Mouse (Mus musculus) layer of hippocampus, adult 18-20 months (tissue): ENCODE results near the gene Frat2. TPM values are rescaled to one million over a fixed set of nuclear protein-coding genes. Genes with fewer than 3 reads are reported as not detected.
"Not testable (repeated sequence)": the region's sequence is repeated elsewhere in the genome, so short reads cannot be mapped to it uniquely, and the experiment has no call there.

Source experiments
- DNase-seq, 2 experiments: peaks; one replicate each; pipeline ENCODE4 v3.0.0; 2022; ENCODE audit warnings: low spot score in 2 of 2
- long read RNA-seq: library from polyadenylated mRNA; stranded (forward); transcript quantifications from one replicate; pipeline ENCODE4 v2.0.0, GENCODE M21; 2021
- total RNA-seq, 2 experiments: library from RNA; stranded (reverse); gene quantifications; 2 replicates each; pipeline ENCODE4 v1.2.3; 2021

The Frat2 gene
- total RNA-seq, result 10 to 100 TPM; 12.9 to 13.1 TPM
- long read RNA-seq, transcript Frat2-201 (1 exons, 2,161 nt), result major isoform, 14 of 14 reads
- long read RNA-seq, partial matches to known transcripts, result 0 of 14 reads
- long read RNA-seq, other reads (novel, unspliced or antisense), result 0 of 14 reads

GRCm38 (mm10) chr19:41847992-41848851 lies at the start of gene Frat2:
Gene Frat2, minus strand, starts transcription at chr19:41848132.
- peak; percentile 82 to 91 for DNase-seq

GRCm38 (mm10) chr19:41896319-41896711 lies 48.4 kb upstream of the Frat2 start:
- DNase-seq, result no peak

- peak; percentile 80 to 93 for DNase-seq
Measured at GRCm38 (mm10) chr19:41895460-41896318, 47.8 kb upstream of the Frat2 start, which contains the start of gene Rrp12. Gene Rrp12, minus strand, starts transcription at chr19:41896173.

DNA sequence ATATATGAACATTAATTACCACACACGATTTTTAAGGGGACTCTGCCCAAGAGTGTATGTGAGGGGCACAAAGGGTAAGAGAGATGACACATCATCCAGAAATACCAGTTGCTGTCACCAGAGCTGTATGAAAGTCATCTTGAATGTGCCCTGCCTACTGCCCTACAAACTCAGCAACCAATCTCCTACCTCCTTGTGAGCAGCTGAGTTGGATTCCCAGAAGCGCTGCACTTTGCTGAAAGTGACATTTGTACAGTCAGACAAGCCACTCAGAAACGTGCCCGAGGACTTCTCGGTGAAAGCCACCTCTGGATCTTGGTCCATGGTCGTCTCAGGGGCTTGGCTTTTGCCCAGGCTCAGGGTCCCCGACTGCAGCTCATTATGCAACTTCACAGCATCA lies 47.0 kb upstream of the Frat2 start:
- DNase-seq, result no peak

DNA sequence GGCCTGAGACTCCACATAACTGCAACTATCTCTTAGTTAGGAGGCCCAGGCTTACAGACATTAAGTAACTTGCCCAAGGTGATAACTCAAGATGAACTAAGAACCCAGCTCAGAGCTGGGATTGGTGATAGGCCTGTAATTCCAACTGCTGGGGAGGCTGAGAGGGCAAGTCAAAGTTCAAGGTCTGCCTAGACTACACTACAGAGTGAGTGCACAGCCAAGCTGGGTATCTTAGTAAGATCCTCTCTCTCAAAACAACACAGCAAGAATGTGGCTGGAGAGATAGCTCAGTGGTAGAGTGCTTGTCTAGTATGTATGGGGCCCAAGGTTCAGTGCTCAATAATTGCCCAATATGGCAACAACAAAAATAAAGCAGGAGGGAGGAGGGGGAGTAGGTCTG lies 40.3 kb upstream of the Frat2 start:
- no peak for DNase-seq

DNA sequence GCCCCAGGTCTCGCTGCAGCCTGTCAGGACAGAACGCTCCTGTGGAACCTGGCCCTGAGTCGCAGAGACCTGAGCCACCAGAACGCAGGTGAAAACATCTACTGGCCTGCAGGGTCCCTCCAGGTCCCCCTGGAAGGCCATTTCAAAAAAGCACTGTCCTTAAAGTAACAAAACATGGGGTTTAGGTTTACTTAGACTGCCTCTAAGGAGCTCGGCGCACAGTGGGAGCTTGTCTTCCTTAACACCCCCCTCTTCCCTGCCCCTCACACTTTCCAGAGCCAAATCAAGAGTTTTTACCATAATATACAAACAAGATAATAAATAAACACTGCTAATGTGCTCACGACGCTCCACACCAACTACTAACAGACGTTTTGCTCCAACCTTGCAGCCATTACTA lies 36.0 kb upstream of the Frat2 start:
- DNase-seq, result no peak

GRCm38 (mm10) chr19:41881842-41882241 lies 33.9 kb upstream of the Frat2 start:
- DNase-seq, result no peak

DNA sequence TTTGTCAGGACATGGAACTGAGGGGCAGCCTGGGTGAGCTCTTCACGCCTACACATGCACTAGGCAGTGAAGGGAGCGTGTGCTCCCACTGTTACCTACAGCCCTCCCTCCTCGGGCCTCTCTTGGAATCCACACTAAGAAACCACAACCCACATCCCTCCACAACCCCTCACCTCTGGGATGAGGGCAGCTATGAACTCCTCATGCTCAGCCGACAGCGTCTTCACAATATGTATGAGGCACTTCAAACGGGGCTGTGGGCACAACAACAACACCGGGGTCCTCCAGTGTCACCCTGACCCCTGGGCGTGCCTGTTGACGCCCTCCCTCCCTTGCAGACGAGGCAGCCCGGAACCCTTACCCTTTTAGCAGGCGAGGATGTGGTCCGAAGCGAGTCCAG lies 26.4 kb upstream of the Frat2 start:
- DNase-seq, result no peak

DNA sequence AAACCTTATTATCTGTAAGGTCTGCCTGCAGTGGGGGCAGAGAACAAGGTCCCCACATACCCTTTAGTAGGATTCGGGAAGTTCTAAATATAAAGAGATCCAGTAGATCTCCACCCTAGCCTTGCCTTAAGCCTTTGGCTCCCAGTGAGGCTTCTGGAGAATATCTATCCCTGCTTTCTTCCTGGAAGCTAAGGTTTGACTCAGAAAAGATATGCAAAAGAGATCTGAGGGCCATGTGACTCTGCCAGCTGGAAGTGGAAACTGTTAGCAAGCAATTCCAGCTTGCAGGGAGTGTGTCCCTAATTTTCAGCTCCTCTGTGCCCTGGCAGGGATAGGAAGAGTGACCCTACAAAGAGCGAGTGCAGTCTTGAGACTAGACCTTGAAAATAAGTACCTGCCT lies 24.4 kb upstream of the Frat2 start:
- peak in 1 of 2 experiments; percentile 47 for DNase-seq

- DNase-seq, result not testable (repeated sequence)
Measured at GRCm38 (mm10) chr19:41869946-41870345, 22.0 kb upstream of the Frat2 start.

GRCm38 (mm10) chr19:41869296-41869695 lies 21.4 kb upstream of the Frat2 start:
- DNase-seq, result peak in 1 of 2 experiments; percentile 50

DNA sequence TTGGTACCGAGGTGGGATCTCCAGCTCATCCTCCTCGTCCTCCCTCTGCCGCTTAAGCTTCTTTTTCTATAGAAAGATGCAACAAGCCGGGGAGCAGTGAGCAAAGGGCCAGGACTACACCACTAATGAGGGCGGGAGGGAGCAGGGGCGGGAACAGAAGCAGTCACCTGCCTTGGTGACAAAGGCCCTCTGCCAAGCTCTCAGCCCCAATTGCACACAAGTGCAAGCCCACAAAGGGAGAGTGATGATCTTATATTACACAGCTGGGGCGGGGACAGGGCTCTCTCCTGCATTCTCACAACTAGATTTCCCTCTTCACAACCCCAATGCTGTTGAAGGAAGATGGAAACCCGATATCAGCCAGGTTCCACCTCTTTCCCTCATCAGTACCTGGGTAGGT lies 18.8 kb upstream of the Frat2 start:
- DNase-seq, result no peak

DNA sequence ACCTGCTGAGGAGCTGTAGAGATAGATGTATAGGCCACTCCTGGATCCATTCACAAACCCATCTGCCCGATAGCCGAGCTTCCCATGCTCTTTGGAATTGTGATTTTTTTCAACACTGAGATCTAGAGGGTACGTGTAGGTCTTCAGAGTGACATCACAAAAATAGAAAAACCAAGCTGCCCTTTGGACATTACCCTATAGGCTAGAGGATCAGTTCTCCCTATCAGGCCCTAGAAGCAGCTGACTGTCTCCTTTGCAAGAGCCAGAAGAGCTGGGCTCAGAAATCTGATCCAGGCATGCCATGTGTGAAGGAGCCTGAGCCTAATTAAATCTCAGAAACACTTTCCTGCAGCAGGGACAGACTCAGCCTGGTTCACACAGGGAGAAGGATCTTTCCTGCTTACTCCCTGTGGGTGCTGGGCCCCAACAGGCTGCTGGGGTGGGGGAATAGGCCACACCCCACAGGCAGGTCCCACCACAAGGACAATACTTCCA lies 9.9 kb upstream of the Frat2 start:
- DNase-seq, result peak in 1 of 2 experiments; percentile 24

GRCm38 (mm10) chr19:41857086-41857762 lies 9.3 kb upstream of the Frat2 start:
- DNase-seq, result no peak

DNA sequence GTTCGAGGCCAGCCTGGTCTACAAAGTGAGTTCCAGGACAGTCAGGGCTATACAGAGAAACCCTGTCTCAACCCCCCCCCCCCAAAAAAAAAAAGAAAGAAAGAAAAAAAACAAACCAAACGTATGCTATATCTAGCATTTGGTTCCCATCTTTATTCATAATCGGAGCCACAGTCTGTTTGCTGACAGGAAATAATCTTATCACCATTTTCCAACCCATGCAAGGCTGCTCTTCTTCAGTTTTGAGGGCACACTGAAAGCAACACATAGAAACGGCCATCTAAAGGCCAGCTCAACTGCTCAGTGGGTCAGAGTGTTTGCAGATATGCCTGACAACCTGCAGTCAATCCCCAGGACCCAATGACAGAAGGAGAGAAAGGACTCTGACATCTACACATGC lies 4.5 kb upstream of the Frat2 start:
- DNase-seq, result no peak

DNA sequence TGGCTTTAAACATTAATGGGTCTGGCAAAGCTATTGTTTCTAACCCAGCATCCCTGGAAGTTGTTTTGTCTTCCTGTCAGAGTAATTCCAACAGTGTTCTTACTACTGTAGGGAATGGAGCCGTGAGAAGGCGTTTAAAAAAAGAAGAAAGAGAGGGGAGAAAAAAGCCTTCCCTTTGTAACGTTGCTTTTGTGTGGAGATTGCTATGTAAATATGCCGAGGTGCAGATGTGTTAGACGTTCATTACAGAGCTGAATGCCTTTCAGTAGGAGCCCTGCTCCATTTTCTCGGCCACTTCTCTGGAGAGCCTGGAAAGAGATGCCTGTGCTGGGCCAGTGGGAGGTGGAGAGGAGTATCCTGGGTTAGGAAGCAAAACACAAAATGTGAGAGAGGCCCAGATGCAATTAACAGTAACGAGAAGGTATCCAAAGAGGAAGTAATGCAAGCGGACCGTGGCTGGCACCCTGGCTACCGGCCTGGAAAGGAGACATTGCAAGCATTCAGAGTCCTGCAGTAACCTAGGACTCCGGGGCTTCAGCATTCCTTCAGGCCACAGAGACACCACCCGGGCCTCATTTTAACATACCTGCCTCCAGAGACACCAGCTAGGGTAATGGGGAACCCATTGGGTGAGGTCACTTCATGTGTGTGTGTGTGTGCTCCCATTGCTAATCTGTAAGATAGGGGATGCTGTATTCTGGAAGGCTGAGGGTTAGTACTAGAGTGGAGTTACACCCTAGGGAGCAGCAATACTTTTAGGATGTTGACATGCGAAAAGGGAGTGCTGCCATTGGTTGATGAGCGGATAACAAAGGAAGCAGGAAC lies 3.0 kb upstream of the Frat2 start:
- DNase-seq, result no peak

- DNase-seq, result no peak
Measured at GRCm38 (mm10) chr19:41850021-41850718, 2.2 kb upstream of the Frat2 start.

DNA sequence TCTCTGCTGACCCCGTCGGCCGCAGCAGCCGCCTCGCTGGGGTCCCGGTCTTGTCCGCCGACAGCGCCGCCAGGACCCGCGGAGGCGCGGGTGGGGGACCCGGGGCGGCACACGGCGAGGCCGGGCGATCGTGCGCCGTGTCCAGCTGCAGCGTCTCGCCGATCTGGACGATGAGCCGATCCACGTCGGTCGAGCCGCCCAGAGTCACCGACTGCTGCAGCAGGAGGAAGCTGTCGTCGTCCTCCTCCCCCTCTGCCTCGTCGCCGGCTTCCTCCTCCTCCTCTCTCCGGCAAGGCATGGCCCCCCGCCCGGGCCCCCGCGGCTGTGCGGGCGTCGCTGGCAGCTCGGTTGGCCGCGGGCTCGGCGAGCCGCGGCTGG lies 329 bp downstream of the Frat2 start:
- not testable (repeated sequence) for DNase-seq

GRCm38 (mm10) chr19:41847091-41847581 lies 796 bp downstream of the Frat2 start:
- DNase-seq, result peak; percentile 30 to 35
